Mouse (Mus musculus): ENCODE results near the gene Strbp. TPM values are rescaled to one million over a fixed set of nuclear protein-coding genes. Genes with fewer than 3 reads are reported as not detected.

Strbp gene
- total and polyA plus RNA-seq, 2 experiments from 2014 or later = 99.9 to 138 TPM

GRCm38 (mm10) chr2:37497321-37497720 is 206.3 kb downstream of the Strbp start:
- no peaks in the 10 kb centered on the region for H3K9me3 ChIP-seq (ENCODE audit: low read length)
- H3K36me3 ChIP-seq (ENCODE audit: insufficient read depth) = peaks cover 39% of the 10 kb centered on the region
- 91% methylated on average over 4 of the region's 4 CpGs for WGBS
- H3K4me1 ChIP-seq (ENCODE audit: insufficient read depth) = no peaks in the 10 kb centered on the region
- H3K9ac ChIP-seq = no peak overlapping the region
- no peak for DNase-seq
- H3K4me3 ChIP-seq (ENCODE audit: low read depth, low read length) = no peak overlapping the region
- TF ChIP-seq CTCF (IDR thresholded peaks at IDR 0.05; ENCODE audit: low read depth) = no peak
- ATAC-seq = no peak
- H3K27me3 ChIP-seq (ENCODE audit: insufficient read depth, low read length) = no peaks in the 10 kb centered on the region
- no peak overlapping the region for H3K4me2 ChIP-seq (ENCODE audit: low read depth)
- no peak overlapping the region for H3K27ac ChIP-seq (ENCODE audit: low read depth, low read length)

DNA sequence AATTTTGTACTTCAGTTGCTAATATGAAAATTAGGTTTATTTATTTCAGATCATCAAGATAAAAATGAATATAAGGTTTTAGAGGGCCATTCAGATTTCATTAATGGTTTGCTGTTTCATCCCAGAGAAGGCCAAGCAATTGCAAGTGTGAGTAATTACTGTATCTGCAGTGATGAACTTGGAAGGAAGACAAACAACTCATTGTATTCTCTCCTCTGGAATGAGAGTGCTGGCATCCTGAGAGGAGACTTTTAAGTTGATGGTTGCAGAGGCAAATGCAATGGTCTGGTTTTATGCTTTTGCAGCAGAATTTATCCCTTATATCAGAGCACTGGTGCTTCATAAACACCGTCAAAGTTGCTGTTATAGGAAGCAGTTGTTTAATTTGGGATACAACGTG is 214.7 kb downstream of the Strbp start:
- H3K27me3 ChIP-seq (ENCODE audit: insufficient read depth, low read length) = no peaks in the 10 kb centered on the region
- H3K4me1 ChIP-seq (ENCODE audit: insufficient read depth) = no peaks in the 10 kb centered on the region
- H3K4me3 ChIP-seq (ENCODE audit: low read depth, low read length) = no peak overlapping the region
- 97% methylated on average over 2 of the region's 2 CpGs for WGBS
- H3K9ac ChIP-seq = no peak overlapping the region
- H3K27ac ChIP-seq (ENCODE audit: low read depth, low read length) = no peak overlapping the region
- DNase-seq (no peak), ATAC-seq (no peak)
- H3K36me3 ChIP-seq (ENCODE audit: insufficient read depth) = peaks cover 42% of the 10 kb centered on the region
- TF ChIP-seq CTCF (IDR thresholded peaks at IDR 0.05; ENCODE audit: low read depth) = no peak
- no peaks in the 10 kb centered on the region for H3K9me3 ChIP-seq (ENCODE audit: low read length)
- no peak overlapping the region for H3K4me2 ChIP-seq (ENCODE audit: low read depth)

DNA sequence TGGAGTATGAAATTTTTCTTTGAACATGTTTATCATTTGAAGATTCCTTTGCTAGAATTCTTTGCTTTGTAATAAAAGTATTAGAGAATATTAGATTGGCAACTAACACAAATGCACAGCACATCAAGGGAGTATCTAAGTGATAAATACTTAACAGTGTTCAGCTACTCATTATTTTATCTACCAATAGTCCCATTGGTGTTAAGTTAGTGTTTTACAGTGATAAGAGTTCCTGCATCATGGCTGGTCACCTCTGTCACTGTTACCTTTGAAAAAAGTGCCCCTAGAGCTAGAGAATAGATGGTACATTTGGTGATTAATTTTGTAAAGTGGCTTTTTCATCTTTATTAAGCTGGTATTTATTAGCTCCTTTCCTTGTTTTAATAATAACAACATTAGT is 217.3 kb downstream of the Strbp start:
- no peak for DNase-seq
- H3K36me3 ChIP-seq (ENCODE audit: insufficient read depth) = peaks cover 32% of the 10 kb centered on the region
- no peak overlapping the region for H3K4me3 ChIP-seq (ENCODE audit: low read depth, low read length)
- no peak overlapping the region for H3K4me2 ChIP-seq (ENCODE audit: low read depth)
- H3K9ac ChIP-seq = no peak overlapping the region
- no peak for ATAC-seq
- no peak overlapping the region for H3K27ac ChIP-seq (ENCODE audit: low read depth, low read length)
- H3K27me3 ChIP-seq (ENCODE audit: insufficient read depth, low read length) = no peaks in the 10 kb centered on the region
- H3K9me3 ChIP-seq (ENCODE audit: low read length) = no peaks in the 10 kb centered on the region
- H3K4me1 ChIP-seq (ENCODE audit: insufficient read depth) = no peaks in the 10 kb centered on the region
- TF ChIP-seq CTCF (IDR thresholded peaks at IDR 0.05; ENCODE audit: low read depth) = no peak

- DNase-seq = peak; percentile 67
- 95% methylated on average over 1 of the region's 1 CpGs for WGBS
- H3K4me3 ChIP-seq (ENCODE audit: low read depth, low read length) = no peak overlapping the region
- ATAC-seq = no peak
- H3K4me1 ChIP-seq (ENCODE audit: insufficient read depth) = no peaks in the 10 kb centered on the region
- no peak overlapping the region for H3K4me2 ChIP-seq (ENCODE audit: low read depth)
- peaks cover 30% of the 10 kb centered on the region for H3K36me3 ChIP-seq (ENCODE audit: insufficient read depth)
- no peaks in the 10 kb centered on the region for H3K9me3 ChIP-seq (ENCODE audit: low read length)
- H3K9ac ChIP-seq = no peak overlapping the region
- no peaks in the 10 kb centered on the region for H3K27me3 ChIP-seq (ENCODE audit: insufficient read depth, low read length)
- TF ChIP-seq CTCF (IDR thresholded peaks at IDR 0.05; ENCODE audit: low read depth) = peak; percentile 60
- H3K27ac ChIP-seq (ENCODE audit: low read depth, low read length) = no peak overlapping the region
Observed at GRCm38 (mm10) chr2:37485370-37485769, 218.3 kb downstream of the Strbp start.

- no peak for DNase-seq
- H3K9ac ChIP-seq = no peak overlapping the region
- H3K4me3 ChIP-seq (ENCODE audit: low read depth, low read length) = no peak overlapping the region
- no peaks in the 10 kb centered on the region for H3K9me3 ChIP-seq (ENCODE audit: low read length)
- no peak for ATAC-seq
- H3K27ac ChIP-seq (ENCODE audit: low read depth, low read length) = no peak overlapping the region
- TF ChIP-seq CTCF (IDR thresholded peaks at IDR 0.05; ENCODE audit: low read depth) = no peak
- no peaks in the 10 kb centered on the region for H3K4me1 ChIP-seq (ENCODE audit: insufficient read depth)
- H3K4me2 ChIP-seq (ENCODE audit: low read depth) = no peak overlapping the region
- no peaks in the 10 kb centered on the region for H3K27me3 ChIP-seq (ENCODE audit: insufficient read depth, low read length)
- peaks cover 21% of the 10 kb centered on the region for H3K36me3 ChIP-seq (ENCODE audit: insufficient read depth)
- WGBS = 90% methylated on average over 2 of the region's 2 CpGs
Observed at GRCm38 (mm10) chr2:37484165-37484564, 219.5 kb downstream of the Strbp start.

DNA sequence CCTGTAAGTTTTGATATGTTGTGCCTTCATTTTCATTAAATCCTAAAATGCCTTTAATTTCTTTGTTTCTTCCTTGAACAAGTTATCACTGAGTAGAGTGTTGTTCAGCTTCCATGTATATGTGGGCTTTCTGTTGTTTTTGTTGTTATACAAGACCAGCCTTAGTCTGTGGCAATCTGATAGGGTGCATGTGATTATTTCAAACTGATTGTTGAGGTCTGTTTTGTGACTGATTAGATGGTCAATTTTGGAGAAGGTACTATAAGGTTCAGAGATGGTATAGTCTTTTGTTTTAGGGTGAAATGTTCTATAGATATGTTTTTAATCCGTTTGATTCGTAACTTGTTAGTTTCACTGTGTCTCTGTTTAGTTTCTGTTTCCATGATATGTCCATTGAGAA is 223.6 kb downstream of the Strbp start:
- H3K4me2 ChIP-seq (ENCODE audit: low read depth) = no peak overlapping the region
- 95% methylated on average over 2 of the region's 2 CpGs for WGBS
- no peaks in the 10 kb centered on the region for H3K4me1 ChIP-seq (ENCODE audit: insufficient read depth)
- ATAC-seq (no peak), DNase-seq (no peak)
- H3K9me3 ChIP-seq (ENCODE audit: low read length) = no peaks in the 10 kb centered on the region
- H3K9ac ChIP-seq = no peak overlapping the region
- no peaks in the 10 kb centered on the region for H3K27me3 ChIP-seq (ENCODE audit: insufficient read depth, low read length)
- TF ChIP-seq CTCF (IDR thresholded peaks at IDR 0.05; ENCODE audit: low read depth) = no peak
- H3K27ac ChIP-seq (ENCODE audit: low read depth, low read length) = no peak overlapping the region
- no peak overlapping the region for H3K4me3 ChIP-seq (ENCODE audit: low read depth, low read length)
- peaks cover 33% of the 10 kb centered on the region for H3K36me3 ChIP-seq (ENCODE audit: insufficient read depth)

DNA sequence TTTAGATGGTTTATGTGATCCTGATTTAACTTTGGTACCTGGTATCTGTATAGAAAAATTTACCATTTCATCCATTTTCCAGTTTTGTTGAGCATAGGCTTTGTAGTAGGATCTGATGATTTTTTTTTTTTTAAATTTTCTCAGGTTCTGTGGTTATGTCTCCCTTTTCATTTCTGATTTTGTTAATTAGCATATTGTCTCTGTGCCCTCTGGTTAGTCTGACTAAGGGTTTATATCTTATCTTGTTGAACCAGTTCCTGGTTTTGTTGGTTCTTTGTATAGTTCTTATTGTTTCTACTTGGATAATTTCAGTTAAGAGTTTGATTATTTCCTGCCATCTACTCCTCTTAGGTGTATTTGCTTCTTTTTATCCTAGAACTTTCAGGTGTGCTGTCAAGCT is 224.1 kb downstream of the Strbp start:
- Histone ChIP-seq H3K9ac (no peak overlapping the region), H3K4me3 (ENCODE audit: low read depth, low read length) (no peak overlapping the region), H3K9me3 (ENCODE audit: low read length) (no peaks in the 10 kb centered on the region), H3K4me1 (ENCODE audit: insufficient read depth) (no peaks in the 10 kb centered on the region), H3K36me3 (ENCODE audit: insufficient read depth) (peaks cover 29% of the 10 kb centered on the region), H3K27me3 (ENCODE audit: insufficient read depth, low read length) (no peaks in the 10 kb centered on the region), H3K4me2 (ENCODE audit: low read depth) (no peak overlapping the region), H3K27ac (ENCODE audit: low read depth, low read length) (no peak overlapping the region)
- no peak for TF ChIP-seq CTCF (IDR thresholded peaks at IDR 0.05; ENCODE audit: low read depth)
- no peak for ATAC-seq
- DNase-seq = no peak

DNA sequence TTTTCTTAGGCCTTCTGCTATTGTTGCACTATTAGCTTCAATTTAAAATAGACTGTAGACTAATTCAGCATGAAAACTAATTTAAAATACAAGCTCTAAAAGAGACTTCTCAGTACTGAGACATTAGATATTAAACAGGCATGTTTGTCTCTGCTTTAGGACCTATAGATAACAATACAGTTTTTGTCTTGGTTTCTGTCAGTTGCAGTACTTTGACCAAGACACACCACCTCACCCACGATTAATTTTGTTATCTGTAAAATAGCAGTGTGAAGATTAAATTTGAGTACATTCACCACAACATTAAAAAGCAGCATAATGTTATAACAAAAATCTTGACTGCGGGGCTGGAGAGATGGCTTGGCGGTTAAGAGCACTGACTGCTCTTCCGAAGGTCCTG is 237.4 kb downstream of the Strbp start:
- Histone ChIP-seq H3K9ac (no peak overlapping the region), H3K36me3 (ENCODE audit: insufficient read depth) (peaks cover 3% of the 10 kb centered on the region; the same call in 1 of the 2 replicates), H3K4me3 (ENCODE audit: low read depth, low read length) (no peak overlapping the region), H3K9me3 (ENCODE audit: low read length) (no peaks in the 10 kb centered on the region), H3K4me1 (ENCODE audit: insufficient read depth) (no peaks in the 10 kb centered on the region), H3K27me3 (ENCODE audit: insufficient read depth, low read length) (no peaks in the 10 kb centered on the region), H3K27ac (ENCODE audit: low read depth, low read length) (no peak overlapping the region), H3K4me2 (ENCODE audit: low read depth) (no peak overlapping the region)
- WGBS = 96% methylated on average over 4 of the region's 4 CpGs
- no peak for TF ChIP-seq CTCF (IDR thresholded peaks at IDR 0.05; ENCODE audit: low read depth)
- DNase-seq = no peak
- no peak for ATAC-seq

All from forebrain, postnatal 0 days (tissue).